Mouse (Mus musculus): ENCODE measurements around the gene Slamf6.

Gene Slamf6

GRCm38 (mm10) chr1:171917305-171918039, at the start of gene Slamf6:
Gene Slamf6 (plus strand): TSS chr1:171917515.
- WGBS = 79% methylated on average over 14 of the region's 14 CpGs

- WGBS = 28% methylated on average over 1 of the region's 1 CpGs
Measured at GRCm38 (mm10) chr1:171886989-171887388, 30.3 kb upstream of the Slamf6 start.

- WGBS = 69% methylated on average over 5 of the region's 5 CpGs
Measured at GRCm38 (mm10) chr1:171895364-171895763, 22.0 kb upstream of the Slamf6 start, which contains the start of gene Gm10521. Gene Gm10521 (plus strand): TSS chr1:171895664.

- 82% methylated on average over 1 of the region's 1 CpGs for WGBS
Measured at GRCm38 (mm10) chr1:171904011-171904410, 13.3 kb upstream of the Slamf6 start.

GRCm38 (mm10) chr1:171915638-171916458, 1.5 kb upstream of the Slamf6 start:
- WGBS = 75% methylated on average over 13 of the region's 13 CpGs

- 89% methylated on average over 12 of the region's 12 CpGs for WGBS
Measured at GRCm38 (mm10) chr1:171918136-171918920, 1.0 kb downstream of the Slamf6 start.

- 88% methylated on average over 5 of the region's 5 CpGs for WGBS
Measured at GRCm38 (mm10) chr1:171919193-171919592, 1.9 kb downstream of the Slamf6 start.

GRCm38 (mm10) chr1:171919901-171920510, 2.7 kb downstream of the Slamf6 start:
- 90% methylated on average over 6 of the region's 6 CpGs for WGBS

GRCm38 (mm10) chr1:171920989-171921621, 3.8 kb downstream of the Slamf6 start:
- WGBS = 87% methylated on average over 9 of the region's 9 CpGs

GRCm38 (mm10) chr1:171921641-171922040, 4.3 kb downstream of the Slamf6 start:
- 80% methylated on average over 2 of the region's 2 CpGs for WGBS

GRCm38 (mm10) chr1:171922844-171923243, 5.5 kb downstream of the Slamf6 start:
- 56% methylated on average over 5 of the region's 5 CpGs for WGBS

GRCm38 (mm10) chr1:171924900-171925299, 7.6 kb downstream of the Slamf6 start:
- WGBS = 60% methylated on average over 3 of the region's 3 CpGs

- 48% methylated on average over 3 of the region's 3 CpGs for WGBS
Measured at GRCm38 (mm10) chr1:171933851-171934250, 16.5 kb downstream of the Slamf6 start.

- WGBS = 72% methylated on average over 14 of the region's 14 CpGs
Measured at GRCm38 (mm10) chr1:171938952-171939948, 21.9 kb downstream of the Slamf6 start.

GRCm38 (mm10) chr1:171940626-171941025, 23.3 kb downstream of the Slamf6 start:
- whole genome bisulfite sequencing = 84% methylated on average over 6 of the region's 6 CpGs

GRCm38 (mm10) chr1:171946447-171946995, 29.2 kb downstream of the Slamf6 start:
- WGBS = 61% methylated on average over 6 of the region's 6 CpGs

- WGBS = 58% methylated on average over 11 of the region's 11 CpGs
Measured at GRCm38 (mm10) chr1:171948161-171948945, 31.0 kb downstream of the Slamf6 start.

GRCm38 (mm10) chr1:171948946-171949508, 31.7 kb downstream of the Slamf6 start:
- WGBS = 79% methylated on average over 6 of the region's 6 CpGs
